Mouse (Mus musculus): ENCODE results near the gene Otoa. TPM values are rescaled to one million over a fixed set of nuclear protein-coding genes. Genes with fewer than 3 reads are reported as not detected.

Gene Otoa
- polyA plus RNA-seq, 1 experiment: not detected

DNA sequence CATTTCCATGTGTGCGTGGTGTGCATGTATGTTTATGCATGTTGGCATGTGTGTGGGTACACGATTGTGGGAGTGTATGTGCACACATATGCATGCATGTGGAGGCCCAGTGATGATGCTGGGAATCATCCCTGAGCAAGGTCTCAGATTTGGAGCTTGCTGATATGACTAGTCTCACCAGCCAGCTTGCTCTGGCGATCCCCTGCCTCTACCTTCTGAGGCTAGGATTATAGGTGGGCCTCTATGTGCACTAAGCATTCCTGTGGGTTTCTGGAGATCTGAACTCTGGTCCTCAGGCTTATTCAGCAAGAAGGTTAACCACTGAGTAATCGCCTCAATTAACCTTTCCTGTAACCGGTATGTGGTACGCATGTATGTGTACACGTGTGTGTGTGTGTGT, 107.5 kb downstream of the Otoa start:
- Histone ChIP-seq H3K4me1 (ENCODE audit: control insufficient read depth, insufficient read depth, low read length) (no peaks in the 10 kb centered on the region; the same call in 1 of the 2 replicates), H3K27ac (ENCODE audit: control insufficient read depth, insufficient read depth, low read depth, low read length, poor library complexity) (no peak overlapping the region), H3K4me3 (replicated peaks; ENCODE audit: control insufficient read depth, low read depth, low read length) (no peak overlapping the region)
- WGBS: 80% methylated on average over 7 of the region's 7 CpGs
- TF ChIP-seq CTCF (IDR thresholded peaks at IDR 0.05; ENCODE audit: control insufficient read depth, insufficient read depth, low read length) (no peak), POLR2A (IDR thresholded peaks at IDR 0.05; ENCODE audit: borderline replicate concordance, control insufficient read depth, low read depth, low read length) (no peak)

DNA sequence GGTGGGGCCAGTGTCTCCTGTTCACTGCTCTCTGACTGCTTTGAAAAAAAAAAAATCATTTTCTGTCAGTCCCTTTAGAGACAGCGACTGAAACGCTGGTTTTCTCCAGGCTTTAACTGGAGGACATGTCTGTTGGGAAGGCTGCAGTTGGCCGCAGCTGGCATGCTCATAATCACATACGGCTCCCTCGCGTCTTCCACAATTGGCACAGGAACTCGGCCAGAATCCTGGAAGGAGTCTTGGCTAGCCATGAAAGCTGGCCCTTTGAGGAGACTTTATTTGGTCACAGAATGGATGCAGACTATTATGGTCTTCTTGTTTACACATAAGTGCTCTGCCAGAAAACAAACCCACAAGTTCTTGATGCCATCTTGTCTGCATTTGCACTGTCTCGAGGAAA, 117.5 kb downstream of the Otoa start:
- no peak for TF ChIP-seq POLR2A (IDR thresholded peaks at IDR 0.05; ENCODE audit: borderline replicate concordance, control insufficient read depth, low read depth, low read length)
- TF ChIP-seq CTCF (IDR thresholded peaks at IDR 0.05; ENCODE audit: control insufficient read depth, insufficient read depth, low read length): no peak
- Histone ChIP-seq H3K4me3 (replicated peaks; ENCODE audit: control insufficient read depth, low read depth, low read length) (no peak overlapping the region), H3K27ac (ENCODE audit: control insufficient read depth, insufficient read depth, low read depth, low read length, poor library complexity) (no peak overlapping the region), H3K4me1 (ENCODE audit: control insufficient read depth, insufficient read depth, low read length) (no peaks in the 10 kb centered on the region)
- 79% methylated on average over 8 of the region's 8 CpGs for WGBS

DNA sequence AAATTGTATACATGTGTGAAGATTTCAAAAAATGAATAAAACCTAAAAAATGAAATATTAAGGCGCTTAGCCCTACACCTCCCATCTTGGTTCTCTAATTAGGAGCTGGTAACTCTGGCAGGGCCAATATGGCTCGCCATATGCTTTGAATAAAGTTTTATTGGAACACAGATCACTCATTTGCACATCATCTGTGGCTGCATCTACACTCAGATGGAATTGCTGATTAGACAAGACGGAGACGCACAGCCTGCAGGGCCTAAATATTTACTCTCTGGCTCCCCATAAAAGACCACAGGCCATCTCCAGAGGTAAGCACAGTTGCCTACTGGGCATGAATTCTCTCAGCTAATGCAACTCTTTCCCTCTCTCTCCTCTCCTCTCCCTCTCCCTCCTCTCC, 130.4 kb downstream of the Otoa start:
- H3K4me1 ChIP-seq (ENCODE audit: control insufficient read depth, insufficient read depth, low read length): no peaks in the 10 kb centered on the region
- 83% methylated on average over 4 of the region's 4 CpGs for WGBS
- TF ChIP-seq POLR2A (IDR thresholded peaks at IDR 0.05; ENCODE audit: borderline replicate concordance, control insufficient read depth, low read depth, low read length) (no peak), CTCF (IDR thresholded peaks at IDR 0.05; ENCODE audit: control insufficient read depth, insufficient read depth, low read length) (no peak)

More for the DNA sequence above, 130.4 kb downstream of the Otoa start:
- H3K4me3 ChIP-seq (replicated peaks; ENCODE audit: control insufficient read depth, low read depth, low read length): no peak overlapping the region
- H3K27ac ChIP-seq (ENCODE audit: control insufficient read depth, insufficient read depth, low read depth, low read length, poor library complexity): no peak overlapping the region

Other genes with a start within 250 kb of the Otoa start
- gene Eef2k, start 238.8 kb upstream of the Otoa start, polyA plus RNA-seq (2011; ENCODE audit: insufficient read depth, insufficient read length, low replicate concordance, missing spikeins): 39.2 and 39.8 TPM in 2 replicates
- gene Polr3e, start 163.9 kb upstream of the Otoa start, polyA plus RNA-seq (2011; ENCODE audit: insufficient read depth, insufficient read length, low replicate concordance, missing spikeins): 6.5 and 14.2 TPM in 2 replicates
- 104 and 196 TPM in 2 replicates for gene Cdr2, start 99.3 kb upstream of the Otoa start, polyA plus RNA-seq (2011; ENCODE audit: insufficient read depth, insufficient read length, low replicate concordance, missing spikeins)
- gene Mfsd13b, start 99.1 kb upstream of the Otoa start, polyA plus RNA-seq (2011; ENCODE audit: insufficient read depth, insufficient read length, low replicate concordance, missing spikeins): not detected in 2 replicates
- gene Mettl9, start 47.2 kb upstream of the Otoa start, polyA plus RNA-seq (2011; ENCODE audit: insufficient read depth, insufficient read length, low replicate concordance, missing spikeins): 22.6 and 48.1 TPM in 2 replicates
- 13.4 and 51.1 TPM in 2 replicates for gene Igsf6, start 7.1 kb upstream of the Otoa start, polyA plus RNA-seq (2011; ENCODE audit: insufficient read depth, insufficient read length, low replicate concordance, missing spikeins)